Mouse (Mus musculus): Measurements from ENCODE around the gene 5430403G16Rik. TPM values are rescaled to one million over a fixed set of nuclear protein-coding genes. Genes with fewer than 3 reads are reported as not detected.
A peak's percentile ranks its signal among the peaks of the same experiment; 100 is the strongest.
"Not testable (repeated sequence)": the region's sequence is repeated elsewhere in the genome, so short reads cannot be mapped to it uniquely, and the experiment has no call there.

Gene 5430403G16Rik
- 1.7 and 2.1 TPM in 2 replicates for polyA plus RNA-seq (2014; fragmentation: Nextera tagmentation; extraction: Ambion mirVana)

DNA sequence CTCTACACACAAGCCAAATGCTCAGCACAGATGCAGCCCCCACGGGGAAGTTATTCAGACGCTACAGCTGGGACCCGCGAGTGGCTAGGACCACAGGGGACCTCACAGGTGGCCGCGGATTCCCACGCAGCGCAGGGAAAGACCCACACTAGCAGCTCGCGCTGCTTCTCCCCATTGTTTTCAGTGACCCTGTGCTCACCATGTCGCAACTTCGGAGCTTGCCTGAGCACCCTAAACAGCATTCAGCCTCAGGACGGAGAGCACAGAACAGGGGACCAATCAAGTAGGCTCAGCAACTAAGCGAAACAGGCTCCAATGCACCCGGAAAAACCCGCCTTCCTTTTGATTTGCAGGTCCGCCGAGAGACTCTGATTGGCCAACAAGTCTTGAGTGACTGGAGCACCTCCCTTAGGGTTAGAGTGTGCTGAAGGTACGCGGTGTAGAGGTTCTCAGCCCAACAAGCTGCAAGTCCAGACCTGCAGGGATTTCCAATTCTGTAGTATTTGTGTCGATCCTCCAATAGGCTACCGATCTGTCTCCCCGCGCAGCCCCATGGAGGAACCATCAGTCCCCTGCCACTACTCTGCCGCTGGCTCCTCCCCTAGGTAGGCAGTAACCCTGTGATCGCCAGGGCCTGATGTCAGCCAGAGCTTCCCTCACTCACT lies at the start of gene 5430403G16Rik:
5430403G16Rik (minus strand) TSS at position 505 of the 665 bp plus-strand sequence.
- not testable (repeated sequence) for H3K36me3 ChIP-seq (ENCODE audit: control insufficient read depth, insufficient read depth, low read length); H3K27me3 ChIP-seq (ENCODE audit: control insufficient read depth, insufficient read depth, low read length); H3K4me1 ChIP-seq (ENCODE audit: control insufficient read depth, insufficient read depth, low read length); H3K27ac ChIP-seq (ENCODE audit: low read depth, low read length); H3K9me3 ChIP-seq (ENCODE audit: control insufficient read depth, low read length)
- under 1% methylated on average over 25 of the region's 26 CpGs for WGBS
- ATAC-seq (ENCODE audit: insufficient read depth, low FRiP score, low TSS enrichment) (peak; percentile 99), DNase-seq (ENCODE audit: low spot score) (peak; percentile 83)
- Histone ChIP-seq H3K4me3 (ENCODE audit: low read depth, low read length) (peak within 1 kb of the TSS; percentile 46), H3K9ac (ENCODE audit: low read length) (peak within 1 kb of the TSS; percentile 49), H3K4me2 (ENCODE audit: low read depth) (peak within 1 kb of the TSS; percentile 47)

DNA sequence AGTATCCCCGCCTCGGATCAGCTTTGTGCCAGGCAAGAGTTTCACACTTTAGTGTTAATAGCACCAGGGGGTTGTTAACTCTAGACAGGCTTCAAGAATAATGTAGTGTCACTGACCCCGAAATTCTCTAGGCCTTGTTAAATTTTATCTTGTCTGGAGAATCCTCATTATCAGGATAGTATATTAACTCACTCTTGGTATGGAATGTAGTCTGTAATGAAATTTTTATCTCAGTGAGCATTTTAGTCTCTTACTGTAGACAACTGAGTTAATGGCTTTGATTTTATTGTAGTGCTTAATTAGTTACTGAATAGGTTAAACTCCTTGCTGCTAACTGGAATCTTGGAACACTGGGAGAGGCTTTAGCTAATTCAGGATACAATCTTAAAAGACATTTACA lies 26.5 kb upstream of the 5430403G16Rik start:
- H3K4me3 ChIP-seq (ENCODE audit: low read depth, low read length); H3K36me3 ChIP-seq (ENCODE audit: control insufficient read depth, insufficient read depth, low read length); H3K4me2 ChIP-seq (ENCODE audit: low read depth); DNase-seq (ENCODE audit: low spot score); H3K9ac ChIP-seq (ENCODE audit: low read length); ATAC-seq (ENCODE audit: insufficient read depth, low FRiP score, low TSS enrichment); H3K9me3 ChIP-seq (ENCODE audit: control insufficient read depth, low read length); H3K4me1 ChIP-seq (ENCODE audit: control insufficient read depth, insufficient read depth, low read length); H3K27ac ChIP-seq (ENCODE audit: low read depth, low read length); H3K27me3 ChIP-seq (ENCODE audit: control insufficient read depth, insufficient read depth, low read length): not testable (repeated sequence)
- 59% methylated on average over 3 of the region's 3 CpGs for WGBS

- H3K27me3 ChIP-seq (ENCODE audit: control insufficient read depth, insufficient read depth, low read length); DNase-seq (ENCODE audit: low spot score); H3K36me3 ChIP-seq (ENCODE audit: control insufficient read depth, insufficient read depth, low read length); H3K27ac ChIP-seq (ENCODE audit: low read depth, low read length); H3K9me3 ChIP-seq (ENCODE audit: control insufficient read depth, low read length); H3K4me1 ChIP-seq (ENCODE audit: control insufficient read depth, insufficient read depth, low read length): not testable (repeated sequence)
- Histone ChIP-seq H3K9ac (ENCODE audit: low read length) (peak overlapping the region; percentile 49; the same call in 1 of the 2 replicates), H3K4me3 (ENCODE audit: low read depth, low read length) (peak overlapping the region; percentile 46), H3K4me2 (ENCODE audit: low read depth) (peak overlapping the region; percentile 47)
- 59% methylated on average over 5 of the region's 5 CpGs for WGBS
- 0 out of 2 replicates have a peak, but pooled peaks have one; percentile 8 for ATAC-seq (ENCODE audit: insufficient read depth, low FRiP score, low TSS enrichment)
These were observed 544 bp upstream of the 5430403G16Rik start for GRCm38 (mm10) chr5:109691205-109691965.

- H3K9ac ChIP-seq (ENCODE audit: low read length), result no peak overlapping the region
- H3K4me3 ChIP-seq (ENCODE audit: low read depth, low read length), result no peak overlapping the region
- H3K27ac ChIP-seq (ENCODE audit: low read depth, low read length), result no peak overlapping the region
- H3K4me2 ChIP-seq (ENCODE audit: low read depth), result no peak overlapping the region
- WGBS, result 72% methylated on average over 4 of the region's 4 CpGs
- no peak for ATAC-seq (ENCODE audit: insufficient read depth, low FRiP score, low TSS enrichment)
- H3K36me3 ChIP-seq (ENCODE audit: control insufficient read depth, insufficient read depth, low read length), result no peaks in the 10 kb centered on the region
- no peaks in the 10 kb centered on the region; the same call in 1 of the 2 replicates for H3K9me3 ChIP-seq (ENCODE audit: control insufficient read depth, low read length)
- DNase-seq (ENCODE audit: low spot score), result no peak
- H3K4me1 ChIP-seq (ENCODE audit: control insufficient read depth, insufficient read depth, low read length), result no peaks in the 10 kb centered on the region
- no peaks in the 10 kb centered on the region for H3K27me3 ChIP-seq (ENCODE audit: control insufficient read depth, insufficient read depth, low read length)
These were observed 7.9 kb downstream of the 5430403G16Rik start for GRCm38 (mm10) chr5:109682921-109683320.

Other genes starting within 250 kb of the 5430403G16Rik start
- 4.2 and 5.8 TPM in 2 replicates for gene Crlf2, start 132.0 kb downstream of the 5430403G16Rik start, polyA plus RNA-seq (2014; fragmentation: Nextera tagmentation; extraction: Ambion mirVana)
- gene 4930522L14Rik, start 60.8 kb upstream of the 5430403G16Rik start, polyA plus RNA-seq (2014; fragmentation: Nextera tagmentation; extraction: Ambion mirVana), result 5.8 and 9.0 TPM in 2 replicates
- gene Gm15446, start 232.4 kb upstream of the 5430403G16Rik start, polyA plus RNA-seq (2014; fragmentation: Nextera tagmentation; extraction: Ambion mirVana), result 0.57 and 0.76 TPM in 2 replicates